Mouse (Mus musculus): ENCODE results near the gene Defb26. TPM values are rescaled to one million over a fixed set of nuclear protein-coding genes. Genes with fewer than 3 reads are reported as not detected.

Defb26 gene
- polyA plus RNA-seq, 1 experiment from 2014 or later, result not detected

Other genes starting within 250 kb of the Defb26 start
- gene Tbc1d20, start 217.9 kb downstream of the Defb26 start, polyA plus RNA-seq (2015; fragmentation: Nextera tagmentation; extraction: Ambion mirVana), result 32.2 and 34.3 TPM in 2 replicates
- gene Rbck1, start 179.0 kb downstream of the Defb26 start, polyA plus RNA-seq (2015; fragmentation: Nextera tagmentation; extraction: Ambion mirVana), result 97.5 and 98.9 TPM in 2 replicates
- 0.97 and 1.5 TPM in 2 replicates for gene Trib3, start 167.7 kb downstream of the Defb26 start, polyA plus RNA-seq (2015; fragmentation: Nextera tagmentation; extraction: Ambion mirVana)
- 28.1 and 34.2 TPM in 2 replicates for gene Nrsn2, start 135.1 kb downstream of the Defb26 start, polyA plus RNA-seq (2015; fragmentation: Nextera tagmentation; extraction: Ambion mirVana)
- 16.4 and 16.9 TPM in 2 replicates for gene Sox12, start 113.6 kb downstream of the Defb26 start, polyA plus RNA-seq (2015; fragmentation: Nextera tagmentation; extraction: Ambion mirVana)
- gene Zcchc3, start 96.7 kb downstream of the Defb26 start, polyA plus RNA-seq (2015; fragmentation: Nextera tagmentation; extraction: Ambion mirVana), result 20.1 and 21.5 TPM in 2 replicates
- 1.9 and 3.9 TPM in 2 replicates for gene 6820408C15Rik, start 96.1 kb downstream of the Defb26 start, polyA plus RNA-seq (2015; fragmentation: Nextera tagmentation; extraction: Ambion mirVana)
- gene Defb23, start 47.1 kb downstream of the Defb26 start, polyA plus RNA-seq (2015; fragmentation: Nextera tagmentation; extraction: Ambion mirVana), result not detected in 2 replicates
- not detected in 2 replicates for gene Defb20, start 34.6 kb downstream of the Defb26 start, polyA plus RNA-seq (2015; fragmentation: Nextera tagmentation; extraction: Ambion mirVana)
- gene Defb22, start 21.6 kb downstream of the Defb26 start, polyA plus RNA-seq (2015; fragmentation: Nextera tagmentation; extraction: Ambion mirVana), result not detected in 2 replicates
- not detected in 2 replicates for gene Defb28, start 6.6 kb upstream of the Defb26 start, polyA plus RNA-seq (2015; fragmentation: Nextera tagmentation; extraction: Ambion mirVana)
- not detected in 2 replicates for gene Defb29, start 28.4 kb upstream of the Defb26 start, polyA plus RNA-seq (2015; fragmentation: Nextera tagmentation; extraction: Ambion mirVana)
- gene Gm17416, start 57.6 kb upstream of the Defb26 start, polyA plus RNA-seq (2015; fragmentation: Nextera tagmentation; extraction: Ambion mirVana), result not detected in 2 replicates
- gene Defb21, start 61.1 kb upstream of the Defb26 start, polyA plus RNA-seq (2015; fragmentation: Nextera tagmentation; extraction: Ambion mirVana), result not detected in 2 replicates
- gene Defb19, start 68.6 kb upstream of the Defb26 start, polyA plus RNA-seq (2015; fragmentation: Nextera tagmentation; extraction: Ambion mirVana), result not detected in 2 replicates
- gene Defb45, start 87.7 kb upstream of the Defb26 start, polyA plus RNA-seq (2015; fragmentation: Nextera tagmentation; extraction: Ambion mirVana), result not detected in 2 replicates
- gene Defb36, start 92.6 kb upstream of the Defb26 start, polyA plus RNA-seq (2015; fragmentation: Nextera tagmentation; extraction: Ambion mirVana), result not detected in 2 replicates
- not detected in 2 replicates for gene Defb25, start 111.4 kb upstream of the Defb26 start, polyA plus RNA-seq (2015; fragmentation: Nextera tagmentation; extraction: Ambion mirVana)
- gene Rem1, start 115.3 kb upstream of the Defb26 start, polyA plus RNA-seq (2015; fragmentation: Nextera tagmentation; extraction: Ambion mirVana), result 0.30 and 0.57 TPM in 2 replicates
- gene H13, start 157.8 kb upstream of the Defb26 start, polyA plus RNA-seq (2015; fragmentation: Nextera tagmentation; extraction: Ambion mirVana), result 168 and 169 TPM in 2 replicates
- 39.4 and 47.2 TPM in 2 replicates for gene Mcts2, start 175.3 kb upstream of the Defb26 start, polyA plus RNA-seq (2015; fragmentation: Nextera tagmentation; extraction: Ambion mirVana)
- 68.7 and 87.0 TPM in 2 replicates for gene Id1, start 224.6 kb upstream of the Defb26 start, polyA plus RNA-seq (2015; fragmentation: Nextera tagmentation; extraction: Ambion mirVana)
- gene Cox4i2, start 242.5 kb upstream of the Defb26 start, polyA plus RNA-seq (2015; fragmentation: Nextera tagmentation; extraction: Ambion mirVana), result 4.6 and 5.4 TPM in 2 replicates